Mouse (Mus musculus): ENCODE measurements at regions not wholly inside any gene's neighbourhood (a gene's known extent, or its start where the extent isn't known, plus 50 kb on each side); places are given as distances from the start of the nearest gene placed in this dataset.

DNA sequence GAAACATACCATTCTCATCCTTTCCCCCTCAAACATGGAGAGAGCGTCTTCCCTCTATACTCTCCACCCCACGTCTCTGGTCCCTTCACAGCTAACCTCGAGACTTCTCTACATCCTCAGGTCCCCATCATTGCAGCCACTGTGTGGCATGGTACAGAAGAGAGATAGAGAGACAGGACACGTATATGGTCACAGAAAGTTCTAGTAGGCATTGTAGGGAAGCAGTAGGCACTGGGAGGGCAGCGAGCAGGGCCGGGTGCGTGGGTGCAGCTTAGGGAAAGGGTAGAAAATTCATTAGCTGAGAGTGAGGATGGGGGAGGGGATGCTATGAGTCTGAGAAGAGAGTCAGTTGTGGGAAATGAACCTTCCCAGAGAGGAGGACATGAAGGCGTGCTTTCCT lies 210.4 kb upstream of the Amigo2 start:
- Histone ChIP-seq H3K36me3 (ENCODE audit: insufficient read depth, low read length) (no peaks in the 10 kb centered on the region), H3K27ac (ENCODE audit: low read length) (no peak overlapping the region), H3K4me1 (ENCODE audit: insufficient read depth, low read length) (no peaks in the 10 kb centered on the region), H3K9ac (replicated peaks; ENCODE audit: low read length) (no peak overlapping the region), H3K9me3 (ENCODE audit: low read length) (no peaks in the 10 kb centered on the region), H3K4me2 (replicated peaks; ENCODE audit: low read depth, low read length) (no peak overlapping the region), H3K27me3 (ENCODE audit: insufficient read depth, low read length) (0 out of 2 replicates have a peak, but pooled peaks cover 2% of the 10 kb centered on the region), H3K4me3 (ENCODE audit: low read length) (no peak overlapping the region)
- WGBS, result 86% methylated on average over 8 of the region's 8 CpGs
- no peak for ATAC-seq (ENCODE audit: low FRiP score, low TSS enrichment)

GRCm38 (mm10) chr15:97456991-97457390 lies 209.9 kb upstream of the Amigo2 start:
- H3K27ac ChIP-seq (ENCODE audit: low read length), result no peak overlapping the region
- ATAC-seq (ENCODE audit: low FRiP score, low TSS enrichment), result no peak
- H3K4me3 ChIP-seq (ENCODE audit: low read length), result no peak overlapping the region
- 92% methylated on average over 16 of the region's 16 CpGs for WGBS
- no peaks in the 10 kb centered on the region for H3K9me3 ChIP-seq (ENCODE audit: low read length)
- H3K36me3 ChIP-seq (ENCODE audit: insufficient read depth, low read length), result no peaks in the 10 kb centered on the region
- H3K27me3 ChIP-seq (ENCODE audit: insufficient read depth, low read length), result 0 out of 2 replicates have a peak, but pooled peaks cover 2% of the 10 kb centered on the region
- H3K9ac ChIP-seq (replicated peaks; ENCODE audit: low read length), result no peak overlapping the region
- no peak overlapping the region for H3K4me2 ChIP-seq (replicated peaks; ENCODE audit: low read depth, low read length)
- no peaks in the 10 kb centered on the region for H3K4me1 ChIP-seq (ENCODE audit: insufficient read depth, low read length)

DNA sequence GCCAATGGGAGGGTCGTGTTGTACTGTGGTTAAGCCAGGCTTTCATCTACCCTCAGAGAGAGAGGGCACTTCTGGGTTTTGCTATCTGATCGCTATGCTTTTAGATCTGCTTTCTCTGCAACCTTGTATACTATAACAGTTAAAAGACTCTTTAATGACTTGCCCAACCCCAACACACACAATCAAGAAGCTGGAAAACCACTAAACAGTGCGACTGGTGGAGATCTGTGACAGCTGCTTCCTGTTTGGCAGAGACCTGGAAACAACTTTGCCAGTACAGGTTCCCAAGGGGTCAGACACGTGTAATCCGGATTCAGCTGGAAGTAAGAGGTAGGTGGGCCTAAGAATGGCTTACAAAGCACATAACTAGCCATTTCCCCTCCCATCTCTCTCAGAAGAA lies 208.6 kb upstream of the Amigo2 start:
- no peak overlapping the region for H3K9ac ChIP-seq (replicated peaks; ENCODE audit: low read length)
- H3K27ac ChIP-seq (ENCODE audit: low read length), result no peak overlapping the region
- H3K4me2 ChIP-seq (replicated peaks; ENCODE audit: low read depth, low read length), result no peak overlapping the region
- no peaks in the 10 kb centered on the region for H3K9me3 ChIP-seq (ENCODE audit: low read length)
- no peaks in the 10 kb centered on the region for H3K36me3 ChIP-seq (ENCODE audit: insufficient read depth, low read length)
- H3K27me3 ChIP-seq (ENCODE audit: insufficient read depth, low read length), result 0 out of 2 replicates have a peak, but pooled peaks cover 2% of the 10 kb centered on the region
- H3K4me3 ChIP-seq (ENCODE audit: low read length), result no peak overlapping the region
- no peak for ATAC-seq (ENCODE audit: low FRiP score, low TSS enrichment)
- WGBS, result 48% methylated on average over 5 of the region's 5 CpGs
- no peaks in the 10 kb centered on the region for H3K4me1 ChIP-seq (ENCODE audit: insufficient read depth, low read length)

GRCm38 (mm10) chr15:97449724-97450123 lies 202.6 kb upstream of the Amigo2 start:
- Histone ChIP-seq H3K27me3 (ENCODE audit: insufficient read depth, low read length) (no peaks in the 10 kb centered on the region), H3K4me3 (ENCODE audit: low read length) (no peak overlapping the region), H3K27ac (ENCODE audit: low read length) (no peak overlapping the region), H3K4me1 (ENCODE audit: insufficient read depth, low read length) (no peaks in the 10 kb centered on the region), H3K9me3 (ENCODE audit: low read length) (peaks cover 5% of the 10 kb centered on the region; the same call in 1 of the 2 replicates), H3K9ac (replicated peaks; ENCODE audit: low read length) (no peak overlapping the region), H3K4me2 (replicated peaks; ENCODE audit: low read depth, low read length) (no peak overlapping the region), H3K36me3 (ENCODE audit: insufficient read depth, low read length) (no peaks in the 10 kb centered on the region)
- WGBS, result 66% methylated on average over 3 of the region's 3 CpGs
- ATAC-seq (ENCODE audit: low FRiP score, low TSS enrichment), result no peak

- Histone ChIP-seq H3K9me3 (ENCODE audit: low read length) (peaks cover 5% of the 10 kb centered on the region; the same call in 1 of the 2 replicates), H3K9ac (replicated peaks; ENCODE audit: low read length) (no peak overlapping the region), H3K27ac (ENCODE audit: low read length) (no peak overlapping the region), H3K4me1 (ENCODE audit: insufficient read depth, low read length) (no peaks in the 10 kb centered on the region), H3K36me3 (ENCODE audit: insufficient read depth, low read length) (no peaks in the 10 kb centered on the region), H3K4me2 (replicated peaks; ENCODE audit: low read depth, low read length) (no peak overlapping the region), H3K27me3 (ENCODE audit: insufficient read depth, low read length) (no peaks in the 10 kb centered on the region), H3K4me3 (ENCODE audit: low read length) (no peak overlapping the region)
- 82% methylated on average over 6 of the region's 6 CpGs for whole genome bisulfite sequencing
- no peak for ATAC-seq (ENCODE audit: low FRiP score, low TSS enrichment)
These were observed 201.9 kb upstream of the Amigo2 start for GRCm38 (mm10) chr15:97449001-97449400.

DNA sequence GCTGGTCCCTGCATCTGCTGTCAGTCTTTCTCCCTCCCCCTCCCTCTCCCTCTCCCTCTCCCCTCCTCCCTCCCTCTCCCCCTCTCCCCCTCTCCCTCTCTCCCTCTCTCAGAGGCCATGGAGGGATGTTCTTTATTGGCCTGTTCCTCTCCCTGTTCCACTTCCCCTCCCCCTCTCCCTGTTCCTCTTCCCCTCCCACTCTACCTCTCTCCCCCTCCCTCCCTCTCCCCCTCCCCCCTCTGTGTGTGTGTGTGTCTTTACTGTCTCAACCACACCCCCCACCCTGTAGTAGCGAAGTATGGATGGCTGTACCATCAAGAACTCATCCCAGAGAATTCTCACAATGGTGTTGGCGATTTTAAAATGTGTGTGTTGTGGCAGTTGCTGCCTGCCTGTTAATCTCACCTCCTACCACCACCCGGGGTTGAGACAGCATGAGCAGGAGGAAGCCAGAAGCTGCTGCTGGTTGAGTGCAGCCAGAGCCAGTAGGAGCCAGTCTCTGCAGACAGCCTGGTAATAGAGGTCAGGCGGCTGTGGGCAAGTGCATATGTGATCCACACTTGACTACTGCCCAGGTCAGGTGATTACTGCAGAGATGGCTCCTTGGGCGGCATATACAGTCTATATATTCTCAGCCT lies 201.3 kb upstream of the Amigo2 start:
- Histone ChIP-seq H3K9ac (replicated peaks; ENCODE audit: low read length) (no peak overlapping the region), H3K36me3 (ENCODE audit: insufficient read depth, low read length) (no peaks in the 10 kb centered on the region), H3K4me3 (ENCODE audit: low read length) (no peak overlapping the region), H3K27me3 (ENCODE audit: insufficient read depth, low read length) (no peaks in the 10 kb centered on the region), H3K4me1 (ENCODE audit: insufficient read depth, low read length) (no peaks in the 10 kb centered on the region), H3K27ac (ENCODE audit: low read length) (no peak overlapping the region), H3K4me2 (replicated peaks; ENCODE audit: low read depth, low read length) (no peak overlapping the region), H3K9me3 (ENCODE audit: low read length) (peaks cover 5% of the 10 kb centered on the region; the same call in 1 of the 2 replicates)
- no peak for ATAC-seq (ENCODE audit: low FRiP score, low TSS enrichment)
- WGBS, result 73% methylated on average over 5 of the region's 5 CpGs

- H3K4me3 ChIP-seq (ENCODE audit: low read length), result no peak overlapping the region
- H3K4me1 ChIP-seq (ENCODE audit: insufficient read depth, low read length), result no peaks in the 10 kb centered on the region
- H3K9me3 ChIP-seq (ENCODE audit: low read length), result peaks cover 5% of the 10 kb centered on the region; the same call in 1 of the 2 replicates
- no peaks in the 10 kb centered on the region for H3K36me3 ChIP-seq (ENCODE audit: insufficient read depth, low read length)
- no peak for ATAC-seq (ENCODE audit: low FRiP score, low TSS enrichment)
- no peak overlapping the region for H3K9ac ChIP-seq (replicated peaks; ENCODE audit: low read length)
- H3K27me3 ChIP-seq (ENCODE audit: insufficient read depth, low read length), result no peaks in the 10 kb centered on the region
- no peak overlapping the region for H3K27ac ChIP-seq (ENCODE audit: low read length)
- WGBS, result 75% methylated on average over 9 of the region's 9 CpGs
- H3K4me2 ChIP-seq (replicated peaks; ENCODE audit: low read depth, low read length), result no peak overlapping the region
These were observed 199.1 kb upstream of the Amigo2 start for GRCm38 (mm10) chr15:97446181-97446580.

GRCm38 (mm10) chr15:97438235-97438760 lies 191.2 kb upstream of the Amigo2 start:
- Histone ChIP-seq H3K4me2 (replicated peaks; ENCODE audit: low read depth, low read length) (no peak overlapping the region), H3K36me3 (ENCODE audit: insufficient read depth, low read length) (no peaks in the 10 kb centered on the region), H3K27me3 (ENCODE audit: insufficient read depth, low read length) (no peaks in the 10 kb centered on the region), H3K4me1 (ENCODE audit: insufficient read depth, low read length) (no peaks in the 10 kb centered on the region), H3K9ac (replicated peaks; ENCODE audit: low read length) (no peak overlapping the region), H3K4me3 (ENCODE audit: low read length) (no peak overlapping the region), H3K27ac (ENCODE audit: low read length) (no peak overlapping the region), H3K9me3 (ENCODE audit: low read length) (peaks cover 11% of the 10 kb centered on the region; the same call in 1 of the 2 replicates)
- 84% methylated on average over 5 of the region's 5 CpGs for WGBS
- no peak for ATAC-seq (ENCODE audit: low FRiP score, low TSS enrichment)
